Comparison of ENCODE assay signal across 11 mouse cellular contexts in the genomic region with DNA sequence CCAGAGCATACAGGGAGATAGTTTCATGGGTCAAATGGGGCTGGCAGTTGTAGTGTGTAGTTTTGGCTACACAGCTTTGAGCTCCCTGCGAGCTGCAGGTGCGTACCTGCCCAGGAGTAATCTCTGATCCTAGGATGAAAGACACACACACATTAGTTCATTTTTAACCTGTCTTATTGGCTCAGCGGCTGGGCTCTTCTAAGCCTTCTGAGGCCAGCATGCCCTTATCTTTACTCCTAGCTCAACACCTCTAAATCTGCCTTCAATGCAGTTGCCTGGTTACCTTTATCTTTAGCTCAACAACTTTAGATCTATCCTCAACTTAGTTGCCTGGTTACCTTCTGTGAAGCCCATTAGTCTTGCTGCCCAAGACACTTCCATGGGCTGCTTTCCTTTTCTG.
"Had no signal": no experiment of that assay in that cellular context is flagged by ENCODE, and none has a peak within 500 bp of the region (broad histone marks: within the 10 kb centered on the region; RNA-seq: fewer than 3 reads in every experiment).

No protein-coding gene starts in this region.

- H3K9me3 ChIP-seq: hindbrain, embryonic 15.5 days; kidney, embryonic 15.5 days; limb, embryonic 10.5 days had no signal

- H3K27ac ChIP-seq: hindbrain, embryonic 15.5 days; kidney, embryonic 15.5 days; limb, embryonic 10.5 days had no signal

- H3K4me3 ChIP-seq: hindbrain, embryonic 15.5 days; kidney, embryonic 15.5 days; limb, embryonic 10.5 days had no signal

- ATAC-seq: lung, postnatal 0 days had no signal

- H3K9ac ChIP-seq: hindbrain, embryonic 15.5 days; kidney, embryonic 15.5 days had no signal

- H3K27me3 ChIP-seq: hindbrain, embryonic 15.5 days; kidney, embryonic 15.5 days had no signal

- H3K4me2 ChIP-seq: hindbrain, embryonic 15.5 days; kidney, embryonic 15.5 days; midbrain, embryonic 11.5 days had no signal

- H3K4me1 ChIP-seq: hindbrain, embryonic 15.5 days; kidney, embryonic 15.5 days; limb, embryonic 10.5 days had no signal

- H3K36me3 ChIP-seq: hindbrain, embryonic 15.5 days; kidney, embryonic 15.5 days; limb, embryonic 10.5 days had no signal

- DNase-seq: kidney, adult 2 months; kidney, postnatal 14 days; lung, adult 2 months; lung, postnatal 36 days; thymus, adult 18-20 months; thymus, postnatal 36 days had no signal
